Mouse (Mus musculus): Measurements from ENCODE around the gene Gnas. TPM values are rescaled to one million over a fixed set of nuclear protein-coding genes. Genes with fewer than 3 reads are reported as not detected.

The Gnas gene
- polyA plus RNA-seq, 1 experiment from 2014 or later = 2,600 TPM

DNA sequence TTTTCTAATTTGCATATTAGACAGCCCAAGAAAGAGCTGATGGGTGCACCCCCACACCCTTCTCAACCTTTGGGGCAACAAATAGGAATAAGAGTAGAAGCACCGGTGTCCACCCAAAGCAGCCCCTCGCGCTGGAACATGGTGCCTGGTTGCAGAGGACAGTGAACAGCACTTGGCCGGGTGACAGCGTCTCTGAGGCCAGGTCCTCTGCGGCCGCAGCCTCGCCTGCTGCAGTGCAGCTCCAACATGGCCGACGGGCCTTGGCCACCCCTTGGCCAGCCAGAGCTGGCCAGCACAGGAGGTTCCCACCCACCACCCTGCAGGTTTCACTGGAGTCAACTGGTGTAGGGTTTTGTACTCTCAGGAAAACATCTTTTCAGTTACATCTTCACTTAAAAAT lies 50.3 kb downstream of the Gnas start:
- H3K4me1 ChIP-seq (ENCODE audit: control insufficient read depth, insufficient read depth, low read length) = peaks cover 55% of the 10 kb centered on the region
- no peaks in the 10 kb centered on the region for H3K9me3 ChIP-seq (ENCODE audit: control insufficient read depth, low read length)
- ATAC-seq (ENCODE audit: low read depth) (no peak), DNase-seq (ENCODE audit: low spot score) (no peak)
- H3K9ac ChIP-seq (ENCODE audit: low read depth, low read length) = no peak overlapping the region
- H3K27me3 ChIP-seq (replicated peaks; ENCODE audit: control insufficient read depth, insufficient read depth, low read length) = no peaks in the 10 kb centered on the region
- no peak overlapping the region for H3K27ac ChIP-seq (replicated peaks; ENCODE audit: low read depth, low read length)
- peak overlapping the region; percentile 8 for H3K4me3 ChIP-seq (ENCODE audit: low read depth, low read length)
- peaks cover 25% of the 10 kb centered on the region for H3K36me3 ChIP-seq (ENCODE audit: control insufficient read depth, insufficient read depth, low read length)
- H3K4me2 ChIP-seq (ENCODE audit: low read depth, low read length) = peak overlapping the region; percentile 58
- 76% methylated on average over 10 of the region's 10 CpGs for WGBS

DNA sequence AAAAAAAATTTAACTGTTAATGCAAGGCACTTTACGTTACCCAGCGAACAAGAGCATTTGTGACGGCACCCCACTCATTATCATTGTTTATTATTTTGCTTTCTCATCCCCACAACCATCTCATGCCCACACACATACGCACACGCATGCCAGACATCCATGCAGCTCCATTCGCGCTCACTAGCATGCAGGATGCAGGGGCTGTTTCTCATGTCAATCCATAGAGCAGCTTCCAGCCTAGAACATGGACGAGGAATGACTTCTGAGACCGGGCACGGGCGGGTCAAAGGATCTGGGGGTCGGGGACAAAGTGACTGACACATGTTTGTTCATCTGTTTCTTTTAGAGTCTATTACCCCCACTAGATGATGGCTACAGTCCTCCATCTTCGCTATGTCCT lies 53.2 kb downstream of the Gnas start:
- no peak for DNase-seq (ENCODE audit: low spot score)
- H3K9ac ChIP-seq (ENCODE audit: low read depth, low read length) = no peak overlapping the region
- ATAC-seq (ENCODE audit: low read depth) = no peak
- H3K4me3 ChIP-seq (ENCODE audit: low read depth, low read length) = no peak overlapping the region
- peaks cover 66% of the 10 kb centered on the region for H3K4me1 ChIP-seq (ENCODE audit: control insufficient read depth, insufficient read depth, low read length)
- H3K27ac ChIP-seq (replicated peaks; ENCODE audit: low read depth, low read length) = no peak overlapping the region; the same call in 1 of the 2 replicates
- no peak overlapping the region for H3K4me2 ChIP-seq (ENCODE audit: low read depth, low read length)
- H3K9me3 ChIP-seq (ENCODE audit: control insufficient read depth, low read length) = no peaks in the 10 kb centered on the region
- H3K36me3 ChIP-seq (ENCODE audit: control insufficient read depth, insufficient read depth, low read length) = peaks cover 51% of the 10 kb centered on the region
- WGBS = 79% methylated on average over 13 of the region's 13 CpGs
- no peaks in the 10 kb centered on the region for H3K27me3 ChIP-seq (replicated peaks; ENCODE audit: control insufficient read depth, insufficient read depth, low read length)

DNA sequence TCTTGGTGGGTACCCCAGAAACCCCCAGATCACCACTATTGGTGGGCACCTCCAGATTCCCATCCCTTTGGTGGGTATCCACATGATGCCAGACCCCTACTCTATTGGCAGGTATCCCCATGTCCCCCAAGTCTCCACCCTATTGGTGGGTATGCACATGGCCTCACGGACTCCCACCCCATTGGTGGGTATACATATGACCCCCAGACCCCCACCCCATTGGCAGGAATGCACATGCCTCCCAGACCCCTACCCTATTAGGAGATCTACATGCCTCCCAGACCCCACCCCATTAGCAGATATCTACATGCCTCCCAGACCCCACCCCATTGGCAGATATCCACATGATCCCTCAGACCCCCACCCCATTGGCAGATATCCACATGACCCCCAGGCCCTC lies 55.6 kb downstream of the Gnas start:
- Histone ChIP-seq H3K4me3 (ENCODE audit: low read depth, low read length) (no peak overlapping the region), H3K4me1 (ENCODE audit: control insufficient read depth, insufficient read depth, low read length) (peaks cover 69% of the 10 kb centered on the region), H3K9ac (ENCODE audit: low read depth, low read length) (no peak overlapping the region), H3K9me3 (ENCODE audit: control insufficient read depth, low read length) (no peaks in the 10 kb centered on the region), H3K36me3 (ENCODE audit: control insufficient read depth, insufficient read depth, low read length) (peaks cover 65% of the 10 kb centered on the region), H3K27ac (replicated peaks; ENCODE audit: low read depth, low read length) (no peak overlapping the region), H3K27me3 (replicated peaks; ENCODE audit: control insufficient read depth, insufficient read depth, low read length) (no peaks in the 10 kb centered on the region), H3K4me2 (ENCODE audit: low read depth, low read length) (no peak overlapping the region)
- no peak for DNase-seq (ENCODE audit: low spot score)
- WGBS = 100% methylated on average over 1 of the region's 1 CpGs
- no peak for ATAC-seq (ENCODE audit: low read depth)

DNA sequence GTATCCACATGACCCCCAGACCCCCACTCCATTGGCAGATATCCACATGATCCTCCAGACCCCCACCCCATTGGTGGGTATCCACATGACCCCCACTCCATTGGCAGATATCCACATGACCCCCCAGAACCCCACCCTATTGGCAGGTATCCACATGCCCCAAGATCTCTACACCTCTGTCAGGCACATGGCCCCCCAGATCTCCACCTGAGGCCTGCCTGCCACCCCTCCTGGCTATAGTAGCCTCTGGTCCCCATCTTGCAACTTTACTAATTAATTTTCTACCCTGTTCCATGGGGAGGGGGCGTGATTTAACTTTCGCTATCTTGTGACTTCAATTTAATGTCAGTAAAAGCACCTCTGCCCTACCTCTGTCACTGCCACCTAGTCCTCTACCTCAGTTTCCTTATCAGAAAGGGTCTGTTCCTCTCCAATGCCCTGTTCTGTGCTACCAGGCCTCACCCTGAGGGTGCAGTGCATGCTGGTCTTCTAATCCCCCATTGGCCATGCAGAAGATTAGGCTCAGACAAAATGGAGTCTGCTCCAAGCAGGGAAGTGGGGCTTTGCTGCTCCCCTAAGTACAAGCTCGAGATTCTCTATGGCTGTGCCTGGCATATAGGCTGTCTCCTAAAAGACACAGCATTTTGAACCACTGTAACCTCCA lies 56.2 kb downstream of the Gnas start:
- no peak for DNase-seq (ENCODE audit: low spot score)
- Histone ChIP-seq H3K36me3 (ENCODE audit: control insufficient read depth, insufficient read depth, low read length) (peaks cover 72% of the 10 kb centered on the region), H3K4me2 (ENCODE audit: low read depth, low read length) (no peak overlapping the region), H3K27ac (replicated peaks; ENCODE audit: low read depth, low read length) (peak overlapping the region; percentile 46), H3K9ac (ENCODE audit: low read depth, low read length) (no peak overlapping the region), H3K4me3 (ENCODE audit: low read depth, low read length) (no peak overlapping the region), H3K27me3 (replicated peaks; ENCODE audit: control insufficient read depth, insufficient read depth, low read length) (no peaks in the 10 kb centered on the region), H3K9me3 (ENCODE audit: control insufficient read depth, low read length) (no peaks in the 10 kb centered on the region), H3K4me1 (ENCODE audit: control insufficient read depth, insufficient read depth, low read length) (peaks cover 67% of the 10 kb centered on the region)
- no peak for ATAC-seq (ENCODE audit: low read depth)
- WGBS = 87% methylated on average over 3 of the region's 3 CpGs

DNA sequence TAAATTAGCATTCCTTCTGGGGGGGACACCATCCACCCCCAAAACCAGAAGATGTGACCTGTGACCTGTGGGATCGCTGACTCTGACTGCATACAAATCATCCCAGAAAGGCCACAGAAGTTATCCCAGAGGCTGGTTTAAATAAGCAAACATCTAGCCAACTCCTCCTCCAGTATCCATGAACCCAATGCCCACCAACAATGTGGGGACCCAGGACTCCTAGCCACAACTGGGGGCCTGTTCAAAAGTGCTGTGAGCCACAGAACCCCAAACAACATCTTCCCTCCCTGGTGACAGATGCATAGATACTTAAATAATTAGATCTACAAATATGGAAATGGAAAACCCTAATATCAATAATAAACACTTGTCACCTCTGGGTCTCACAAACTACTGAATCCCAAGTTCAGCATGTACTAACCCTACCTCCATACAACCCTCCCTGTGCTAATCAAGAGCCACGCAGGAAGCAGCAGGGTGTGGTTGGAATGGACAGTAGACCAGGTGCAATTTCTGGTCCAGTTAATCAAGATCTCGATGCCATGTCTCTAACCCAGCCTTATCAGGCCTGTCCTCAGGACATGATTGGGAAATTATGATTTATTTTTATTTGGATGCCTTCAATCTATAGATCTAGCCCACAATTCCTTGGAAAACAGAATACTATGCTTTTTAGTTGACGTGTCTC lies 56.9 kb downstream of the Gnas start:
- no peak overlapping the region for H3K4me3 ChIP-seq (ENCODE audit: low read depth, low read length)
- no peak overlapping the region for H3K4me2 ChIP-seq (ENCODE audit: low read depth, low read length)
- no peak overlapping the region for H3K9ac ChIP-seq (ENCODE audit: low read depth, low read length)
- H3K4me1 ChIP-seq (ENCODE audit: control insufficient read depth, insufficient read depth, low read length) = peaks cover 64% of the 10 kb centered on the region
- H3K9me3 ChIP-seq (ENCODE audit: control insufficient read depth, low read length) = no peaks in the 10 kb centered on the region
- peak overlapping the region; percentile 46 for H3K27ac ChIP-seq (replicated peaks; ENCODE audit: low read depth, low read length)
- ATAC-seq (ENCODE audit: low read depth) (no peak), DNase-seq (ENCODE audit: low spot score) (no peak)
- peaks cover 75% of the 10 kb centered on the region for H3K36me3 ChIP-seq (ENCODE audit: control insufficient read depth, insufficient read depth, low read length)
- no peaks in the 10 kb centered on the region for H3K27me3 ChIP-seq (replicated peaks; ENCODE audit: control insufficient read depth, insufficient read depth, low read length)
- WGBS = 82% methylated on average over 4 of the region's 4 CpGs

DNA sequence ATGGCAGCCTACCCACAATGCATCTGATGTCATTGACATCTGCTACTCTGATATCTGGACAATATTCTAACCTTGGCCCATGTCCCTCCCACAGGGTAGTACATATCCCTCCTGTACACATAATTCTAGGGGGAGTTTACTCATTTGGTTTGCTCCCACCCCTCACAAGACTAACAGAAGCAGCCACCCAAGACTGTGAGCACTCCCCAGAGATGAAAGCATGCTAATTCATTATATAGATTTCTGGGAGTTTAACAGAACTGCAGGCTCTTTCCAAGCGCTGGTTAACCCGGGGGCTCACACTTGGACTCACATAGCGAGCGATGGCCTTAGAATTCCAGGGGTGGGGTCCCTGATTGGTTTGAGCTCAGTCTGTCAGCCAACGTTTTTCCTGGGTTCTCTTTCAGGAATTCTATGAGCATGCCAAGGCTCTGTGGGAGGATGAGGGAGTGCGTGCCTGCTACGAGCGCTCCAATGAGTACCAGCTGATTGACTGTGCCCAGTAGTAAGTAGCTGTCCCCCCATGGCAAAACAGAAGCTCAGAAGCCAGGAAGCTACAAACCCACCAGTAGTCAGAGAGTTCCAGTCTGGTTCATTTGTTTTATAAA lies 58.8 kb downstream of the Gnas start:
- ATAC-seq (ENCODE audit: low read depth) (no peak), DNase-seq (ENCODE audit: low spot score) (peak; percentile 51)
- Histone ChIP-seq H3K4me3 (ENCODE audit: low read depth, low read length) (no peak overlapping the region), H3K9ac (ENCODE audit: low read depth, low read length) (0 out of 2 replicates have a peak overlapping the region, but pooled peaks have one; percentile 34), H3K27ac (replicated peaks; ENCODE audit: low read depth, low read length) (peak overlapping the region; percentile 86), H3K9me3 (ENCODE audit: control insufficient read depth, low read length) (no peaks in the 10 kb centered on the region), H3K4me1 (ENCODE audit: control insufficient read depth, insufficient read depth, low read length) (peaks cover 50% of the 10 kb centered on the region), H3K36me3 (ENCODE audit: control insufficient read depth, insufficient read depth, low read length) (peaks cover 87% of the 10 kb centered on the region), H3K27me3 (replicated peaks; ENCODE audit: control insufficient read depth, insufficient read depth, low read length) (no peaks in the 10 kb centered on the region), H3K4me2 (ENCODE audit: low read depth, low read length) (0 out of 2 replicates have a peak overlapping the region, but pooled peaks have one; percentile 36)
- 50% methylated on average over 8 of the region's 8 CpGs for WGBS

DNA sequence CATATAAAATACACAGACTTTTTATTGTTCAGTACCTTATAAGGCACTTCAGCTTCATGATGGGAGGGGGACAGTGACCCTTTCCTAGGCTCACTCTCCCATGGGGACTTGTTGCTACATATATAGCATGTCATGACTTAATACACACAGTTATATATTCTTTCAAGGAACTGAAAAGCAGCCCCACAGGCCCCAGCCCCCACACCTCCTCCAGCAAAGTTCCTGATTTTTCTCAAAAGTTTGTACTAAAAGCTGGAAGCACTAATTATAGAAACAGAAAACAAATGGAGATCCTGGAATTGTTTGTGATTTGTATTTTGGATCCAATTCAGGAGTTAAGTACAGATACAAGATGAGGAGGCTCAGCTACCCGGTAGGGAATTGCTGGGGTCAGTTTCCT lies 59.4 kb downstream of the Gnas start:
- Histone ChIP-seq H3K27me3 (replicated peaks; ENCODE audit: control insufficient read depth, insufficient read depth, low read length) (no peaks in the 10 kb centered on the region), H3K4me3 (ENCODE audit: low read depth, low read length) (no peak overlapping the region), H3K9me3 (ENCODE audit: control insufficient read depth, low read length) (no peaks in the 10 kb centered on the region), H3K36me3 (ENCODE audit: control insufficient read depth, insufficient read depth, low read length) (peaks cover 85% of the 10 kb centered on the region), H3K4me1 (ENCODE audit: control insufficient read depth, insufficient read depth, low read length) (peaks cover 48% of the 10 kb centered on the region), H3K4me2 (ENCODE audit: low read depth, low read length) (peak overlapping the region; percentile 36), H3K9ac (ENCODE audit: low read depth, low read length) (peak overlapping the region; percentile 12; the same call in 1 of the 2 replicates), H3K27ac (replicated peaks; ENCODE audit: low read depth, low read length) (peak overlapping the region; percentile 86)
- DNase-seq (ENCODE audit: low spot score) = no peak
- 38% methylated on average over 1 of the region's 1 CpGs for WGBS
- no peak for ATAC-seq (ENCODE audit: low read depth)

DNA sequence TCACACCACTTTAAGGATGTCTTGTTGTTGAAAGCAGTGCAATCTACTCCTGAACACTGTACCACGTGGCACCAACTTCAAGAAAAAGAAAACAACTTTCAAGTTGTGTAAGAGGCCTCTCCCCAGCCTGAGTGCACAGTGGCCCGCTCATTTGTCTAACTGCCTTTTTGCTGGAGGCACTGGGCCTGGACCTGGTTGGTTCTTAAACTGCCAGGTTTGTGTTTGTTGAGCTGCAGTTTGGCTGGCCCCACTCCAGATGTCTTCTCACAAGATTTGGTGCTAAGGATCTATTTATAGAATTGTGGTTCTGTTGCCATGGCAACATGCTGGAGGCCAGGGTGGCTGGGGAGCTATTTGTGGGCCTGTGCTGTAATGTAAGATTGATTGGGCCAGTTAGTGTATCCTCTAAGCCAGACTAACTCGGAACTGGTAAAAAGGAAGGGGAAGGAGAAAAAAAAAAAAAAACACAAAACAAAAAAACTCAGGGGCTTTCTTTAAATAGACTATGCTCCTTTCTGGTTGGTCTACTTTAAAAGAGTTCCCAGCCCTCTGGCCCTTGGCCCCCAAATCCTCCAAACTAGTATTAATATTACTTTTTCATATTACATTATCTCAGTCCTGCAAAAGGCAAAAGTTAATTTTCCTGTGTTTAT lies 60.0 kb downstream of the Gnas start:
- H3K27ac ChIP-seq (replicated peaks; ENCODE audit: low read depth, low read length) = peak overlapping the region; percentile 86
- no peak overlapping the region for H3K4me3 ChIP-seq (ENCODE audit: low read depth, low read length)
- no peaks in the 10 kb centered on the region for H3K9me3 ChIP-seq (ENCODE audit: control insufficient read depth, low read length)
- peak; percentile 97 for DNase-seq (ENCODE audit: low spot score)
- peak; percentile 87 for ATAC-seq (ENCODE audit: low read depth)
- H3K27me3 ChIP-seq (replicated peaks; ENCODE audit: control insufficient read depth, insufficient read depth, low read length) = no peaks in the 10 kb centered on the region
- WGBS = 9% methylated on average over 3 of the region's 3 CpGs
- H3K36me3 ChIP-seq (ENCODE audit: control insufficient read depth, insufficient read depth, low read length) = peaks cover 81% of the 10 kb centered on the region
- H3K4me2 ChIP-seq (ENCODE audit: low read depth, low read length) = peak overlapping the region; percentile 36
- peaks cover 43% of the 10 kb centered on the region for H3K4me1 ChIP-seq (ENCODE audit: control insufficient read depth, insufficient read depth, low read length)
- no peak overlapping the region for H3K9ac ChIP-seq (ENCODE audit: low read depth, low read length)
